Mouse (Mus musculus): Measurements from ENCODE around the gene Olfr1291-ps1.

The Olfr1291-ps1 gene

DNA sequence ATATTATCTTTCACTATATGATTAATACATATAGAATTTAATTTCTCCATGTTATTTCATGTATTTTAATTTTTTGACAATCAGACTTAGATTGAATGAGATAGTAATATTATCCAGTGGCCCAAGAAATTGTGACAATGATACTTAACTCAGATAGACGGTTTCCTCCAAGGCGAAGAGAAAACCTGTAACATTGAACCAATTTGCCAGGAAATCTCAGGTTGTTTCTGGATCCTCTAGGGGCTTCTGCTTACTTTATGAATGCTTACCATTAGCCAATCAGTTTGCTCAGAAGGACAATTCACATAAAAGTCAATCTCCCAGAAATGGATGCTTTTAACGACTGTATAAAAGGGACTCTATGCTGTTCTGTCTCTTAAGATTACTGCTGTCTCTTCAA lies at the start of gene Olfr1291-ps1:
TSS of gene Olfr1291-ps1 (plus strand) at position 301 of the 400 bp plus-strand sequence.
- no peak for DNase-seq (ENCODE audit: low spot score in 2 of 2)

DNA sequence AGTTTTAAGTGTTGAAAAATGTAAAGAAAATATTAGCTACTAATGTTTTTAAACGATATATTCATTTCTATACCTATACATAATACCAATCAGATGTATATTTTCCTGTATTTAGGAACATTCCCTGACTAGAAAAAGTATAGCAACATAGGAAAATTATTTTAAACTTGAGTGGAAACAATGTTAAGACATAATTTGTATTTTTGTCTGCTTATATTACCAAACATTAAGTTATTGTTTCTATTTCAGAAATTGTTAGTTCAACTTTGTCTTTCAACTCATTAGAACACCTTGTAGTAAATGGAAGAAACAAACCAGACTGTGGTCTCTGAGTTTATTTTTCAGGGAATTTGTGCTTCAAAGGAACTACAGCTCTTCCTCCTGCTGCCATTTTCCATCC lies 48.1 kb upstream of the Olfr1291-ps1 start, which contains the start of gene Olfr1287:
TSS of gene Olfr1287 (plus strand) at position 301 of the 400 bp plus-strand sequence.
- no peak for DNase-seq (ENCODE audit: low spot score in 2 of 2)

DNA sequence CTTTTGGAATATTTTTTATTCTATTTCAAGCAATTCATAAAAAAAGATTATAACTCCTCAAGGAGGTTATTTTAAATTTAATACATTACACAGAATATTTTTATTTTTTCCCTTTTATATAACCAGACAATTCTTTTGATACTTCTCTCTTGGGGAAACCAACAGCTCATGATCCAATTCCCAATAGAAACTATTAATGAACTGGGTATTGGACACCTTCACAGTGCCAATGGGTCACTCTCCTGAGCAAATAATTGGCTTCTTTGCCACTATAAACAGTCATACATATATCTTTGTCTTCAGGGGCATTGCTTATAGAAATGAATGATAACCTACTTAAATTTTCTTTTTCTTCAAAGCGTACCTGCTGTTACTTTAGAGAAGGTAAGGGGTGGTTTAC lies 23.2 kb upstream of the Olfr1291-ps1 start, which contains the start of gene Olfr1288:
TSS of gene Olfr1288 (plus strand) at position 301 of the 400 bp plus-strand sequence.
- no peak for DNase-seq (ENCODE audit: low spot score in 2 of 2)

DNA sequence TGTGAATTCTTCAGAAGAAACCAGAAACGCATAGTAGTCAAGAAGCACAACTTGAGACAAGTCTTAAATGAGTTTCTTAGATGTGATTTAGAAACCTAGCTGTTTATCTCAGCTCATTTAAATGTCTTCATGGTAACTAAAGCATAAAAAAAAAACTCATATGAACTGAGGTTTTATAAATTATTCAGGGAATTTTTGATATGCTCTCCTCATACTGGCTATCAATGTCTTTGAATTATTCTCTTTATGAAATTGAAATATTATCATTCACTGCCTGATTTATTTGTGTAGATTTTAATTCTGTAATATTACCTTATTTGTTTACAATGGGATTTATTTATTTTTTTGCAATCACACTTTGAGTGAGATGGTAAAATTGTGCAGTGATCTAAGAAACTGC lies 16.5 kb upstream of the Olfr1291-ps1 start, which contains the start of gene Olfr1289:
TSS of gene Olfr1289 (plus strand) at position 301 of the 400 bp plus-strand sequence.
- DNase-seq (ENCODE audit: low spot score in 2 of 2): no peak

DNA sequence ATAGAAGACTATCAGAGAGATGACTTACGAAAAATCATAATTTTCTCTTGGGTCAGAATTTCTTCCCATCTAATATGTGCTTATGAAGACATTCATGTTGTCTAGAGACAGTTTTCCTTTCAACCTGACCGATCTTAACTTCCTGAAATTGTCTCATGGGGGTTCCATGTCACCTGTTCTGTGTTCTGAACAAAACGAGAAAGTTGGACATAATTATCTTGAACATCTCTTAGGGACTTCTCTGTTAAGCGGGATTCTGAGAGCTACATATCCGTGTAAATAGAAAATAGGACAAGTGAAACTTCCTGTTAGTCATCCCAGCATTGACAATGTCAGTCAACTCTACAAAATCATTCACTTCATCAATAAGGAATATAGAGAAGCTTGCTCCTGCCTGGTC lies 3.3 kb upstream of the Olfr1291-ps1 start, which contains the start of gene Olfr1290:
TSS of gene Olfr1290 (minus strand) at position 101 of the 400 bp plus-strand sequence.
- no peak for DNase-seq (ENCODE audit: low spot score in 2 of 2)

DNA sequence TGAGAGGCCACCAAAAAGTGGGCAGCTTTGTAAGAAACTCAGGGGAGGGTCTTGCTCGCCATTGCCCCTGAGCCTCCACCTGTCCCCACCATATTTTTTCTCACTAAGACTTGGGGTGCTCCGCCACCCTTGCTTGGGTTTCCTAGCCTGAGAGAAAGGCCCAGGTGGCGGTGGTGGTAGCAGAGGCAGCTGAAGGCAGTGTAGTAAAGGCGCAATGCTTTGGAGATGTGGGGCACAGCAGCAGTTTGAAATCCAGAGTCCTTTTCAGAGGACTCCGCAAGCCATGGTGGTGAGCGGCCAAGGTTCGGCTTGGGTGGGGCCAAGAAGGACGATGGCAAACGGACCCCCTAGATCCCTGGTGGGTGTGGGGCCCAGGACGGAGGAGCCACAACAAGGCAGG lies 20.5 kb downstream of the Olfr1291-ps1 start:
- peak in 1 of 2 experiments; percentile 53 for DNase-seq (ENCODE audit: low spot score in 2 of 2)

DNA sequence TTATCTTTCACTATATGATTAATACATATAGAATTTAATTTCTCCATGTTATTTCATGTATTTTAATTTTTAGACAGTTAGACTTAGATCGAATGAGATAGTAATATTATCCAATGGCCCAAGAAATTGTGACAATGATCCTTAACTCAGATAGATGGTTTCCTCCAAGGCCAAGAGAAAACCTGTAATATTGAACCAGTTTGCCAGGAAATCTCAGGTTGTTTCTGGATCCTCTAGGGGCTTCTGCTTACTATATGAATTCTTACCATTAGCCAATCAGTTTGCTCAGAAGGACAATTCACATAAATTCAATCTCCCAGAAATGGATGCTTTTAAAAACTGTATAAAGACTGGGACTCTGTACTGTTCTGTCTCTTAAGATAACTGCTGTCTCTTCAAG lies 27.9 kb downstream of the Olfr1291-ps1 start, which contains the start of gene Olfr1293-ps:
TSS of gene Olfr1293-ps (plus strand) at position 301 of the 400 bp plus-strand sequence.
- no peak for DNase-seq (ENCODE audit: low spot score in 2 of 2)

DNA sequence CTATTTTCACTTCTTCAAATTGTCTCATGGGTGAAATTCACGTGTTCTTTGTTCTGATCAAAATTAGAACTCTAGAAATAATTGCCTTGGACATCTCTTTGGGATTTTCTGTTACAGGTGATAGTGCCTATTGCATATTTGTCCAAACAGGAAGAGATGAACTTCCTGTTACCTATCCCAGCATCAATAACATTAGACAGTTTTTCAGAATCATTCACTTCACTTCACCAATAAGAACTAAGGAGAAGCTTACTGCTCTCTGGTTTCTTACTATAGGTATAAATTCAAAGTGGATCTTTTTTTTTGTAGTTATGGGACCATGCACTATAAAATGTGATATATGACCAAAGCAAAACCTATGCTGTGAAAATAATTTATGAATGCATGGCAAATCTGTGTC lies 43.2 kb downstream of the Olfr1291-ps1 start, which contains the start of gene Olfr1294:
TSS of gene Olfr1294 (minus strand) at position 101 of the 400 bp plus-strand sequence.
- no peak for DNase-seq (ENCODE audit: low spot score in 2 of 2)
